In genomic region chr11:107568466-107568995, GRCm38 (mm10) we compare ENCODE assay signal across 20 mouse cellular contexts. TPM values are rescaled to one million over a fixed set of nuclear protein-coding genes. Genes with fewer than 3 reads are reported as not detected.
DNase-seq lines count a peak whose midpoint lies in the region.
"Had no signal": no experiment of that assay in that cellular context is flagged by ENCODE, and none has a peak within 500 bp of the region (broad histone marks: within the 10 kb centered on the region; RNA-seq: fewer than 3 reads in every experiment).

No protein-coding gene starts in this region.

- H3K36me3 ChIP-seq in heart, embryonic 10.5 days: peaks cover 47% of the 10 kb centered on the region
- H3K36me3 ChIP-seq in hindbrain, embryonic 10.5 days: peaks cover 82% of the 10 kb centered on the region

- H3K27ac ChIP-seq in heart, embryonic 10.5 days: no peak overlapping the region
- H3K27ac ChIP-seq in hindbrain, embryonic 10.5 days: no peak overlapping the region
- H3K27ac ChIP-seq: embryonic facial prominence, embryonic 10.5 days; embryonic facial prominence, embryonic 12.5 days; forebrain, embryonic 10.5 days; forebrain, embryonic 12.5 days had no signal

- 92% methylated on average over 6 of the region's 6 CpGs for WGBS in heart, embryonic 10.5 days
- WGBS in hindbrain, embryonic 10.5 days: 96% methylated on average over 6 of the region's 6 CpGs

- peaks cover 18% of the 10 kb centered on the region for H3K4me1 ChIP-seq in heart, embryonic 10.5 days
- peaks cover 10% of the 10 kb centered on the region for H3K4me1 ChIP-seq in hindbrain, embryonic 10.5 days (replicated peaks)
- H3K4me1 ChIP-seq: embryonic facial prominence, embryonic 12.5 days; forebrain, embryonic 12.5 days had no signal

- peak; percentile 8 for DNase-seq in heart, adult 11 months
- no peak for DNase-seq in heart, embryonic 10.5 days (ENCODE audit: low spot score)
- DNase-seq in A20 (ENCODE audit: low read depth, low spot score): peak; percentile 57
- DNase-seq in fat pad, adult 2 months (ENCODE audit: extremely low read depth, low read depth, low spot score): peak; percentile 68
- no peak for DNase-seq in hindbrain, embryonic 10.5 days (ENCODE audit: low spot score)
- DNase-seq in thymus, postnatal 36 days: no peak
- DNase-seq: adrenal gland, adult 8-10 months; adrenal gland, postnatal 14 days; adrenal gland, postnatal 36 days; cerebellum, adult 11-12 months; cerebellum, adult 2 months; cerebellum, adult 9-10 months; cerebellum, postnatal 10 days; cerebellum, postnatal 25 days had no signal

- H3K27me3 ChIP-seq in heart, embryonic 10.5 days (ENCODE audit: insufficient read depth, poor library complexity, severe bottlenecking): no peaks in the 10 kb centered on the region
- H3K27me3 ChIP-seq in hindbrain, embryonic 10.5 days (ENCODE audit: insufficient read depth, poor library complexity, severe bottlenecking): no peaks in the 10 kb centered on the region
- H3K27me3 ChIP-seq: embryonic facial prominence, embryonic 12.5 days; forebrain, embryonic 12.5 days; Patski had no signal

- H3K9me3 ChIP-seq in heart, embryonic 10.5 days: no peaks in the 10 kb centered on the region
- H3K9me3 ChIP-seq in hindbrain, embryonic 10.5 days: no peaks in the 10 kb centered on the region
- H3K9me3 ChIP-seq: embryonic facial prominence, embryonic 12.5 days; forebrain, embryonic 12.5 days; G1E had no signal

- H3K4me3 ChIP-seq in heart, embryonic 10.5 days: no peak overlapping the region
- H3K4me3 ChIP-seq in hindbrain, embryonic 10.5 days: no peak overlapping the region
- H3K4me3 ChIP-seq: embryonic facial prominence, embryonic 10.5 days; embryonic facial prominence, embryonic 12.5 days; forebrain, embryonic 10.5 days; forebrain, embryonic 12.5 days had no signal

RNA-seq across cellular contexts. Expression of gene Helz, which starts 20.8 kb away (rescaled TPM):
- polyA plus RNA-seq in heart, embryonic 10.5 days (2016; fragmentation: Nextera tagmentation; extraction: Ambion mirVana): 20.9 and 22.4 TPM in 2 replicates
- 20.6 and 23.7 TPM in 2 replicates for polyA plus RNA-seq in hindbrain, embryonic 10.5 days (2016; fragmentation: Nextera tagmentation; extraction: Ambion mirVana)

Comparison
In these comparisons a context has a peak if more than half of its experiments do, and no peak if none do; other contexts are left out.
1. DNase-seq: peak in heart, adult 11 months (single experiment), A20 (single experiment) and fat pad, adult 2 months (single experiment); none in heart, embryonic 10.5 days (single experiment), hindbrain, embryonic 10.5 days (single experiment) and thymus, postnatal 36 days (0 of 2).